Mouse (Mus musculus) ES-E14 (cell line): ENCODE results near the gene Dcaf5. TPM values are rescaled to one million over a fixed set of nuclear protein-coding genes. Genes with fewer than 3 reads are reported as not detected.

Source experiments
- DNase-seq: peaks from one replicate; pipeline ENCODE4 v3.0.0-alpha.2; 2013; ENCODE audit warnings: low read depth, low spot score
- H3K27ac ChIP-seq: 2 replicates; pipeline ENCODE4 v1.5.1; 2012; ENCODE audit warnings: low read depth, mild to moderate bottlenecking, low read length, moderate library complexity, mixed read lengths; ENCODE audit not compliant: poor library complexity, insufficient read depth, severe bottlenecking
- H3K36me3 ChIP-seq: 2 replicates; pipeline ENCODE4 v1.6.1; 2012; ENCODE audit warnings: mild to moderate bottlenecking, low read length, moderate library complexity, mixed read lengths; ENCODE audit not compliant: control insufficient read depth, poor library complexity, insufficient read depth, severe bottlenecking
- H3K4me1 ChIP-seq, 2 experiments: fragments of 150-350 bp in 1 of 2; sonication (generic) in 1 of 2; 2 replicates each; pipeline ENCODE4 v1.6.1; 2012; ENCODE audit warnings: low read length in 2 of 2, mild to moderate bottlenecking in 1 of 2, mixed read lengths in 1 of 2; ENCODE audit not compliant: control insufficient read depth in 2 of 2, insufficient read depth in 2 of 2, poor library complexity in 1 of 2
- H3K4me3 ChIP-seq, 2 experiments: fragments of 150-350 bp in 1 of 2; sonication (generic) in 1 of 2; 2 replicates each; pipeline ENCODE4 v1.5.1; 2012; ENCODE audit warnings: low read length in 2 of 2, low read depth in 1 of 2, mild to moderate bottlenecking in 1 of 2, mixed read lengths in 1 of 2; ENCODE audit not compliant: insufficient read depth in 1 of 2, poor library complexity in 1 of 2, severe bottlenecking in 1 of 2
- H3K9ac ChIP-seq: 2 replicates; pipeline ENCODE4 v1.6.1; 2012; ENCODE audit warnings: low read depth, mild to moderate bottlenecking, low read length, mixed read lengths; ENCODE audit not compliant: poor library complexity, insufficient read depth, severe bottlenecking
- H3K9me3 ChIP-seq: fragments of 150-350 bp; sonication (generic); 2 replicates; pipeline ENCODE4 v1.6.1; 2012; ENCODE audit warnings: low read depth, mild to moderate bottlenecking, low read length; ENCODE audit not compliant: control insufficient read depth, insufficient read depth
- CHD2 ChIP-seq: IDR thresholded peaks from 2 replicates; pipeline ENCODE4 v1.6.1; 2014; ENCODE audit warnings: mild to moderate bottlenecking, low read depth, low read length, inconsistent platforms
- HCFC1 ChIP-seq: IDR thresholded peaks from 2 replicates; pipeline ENCODE4 v1.6.1; 2012; ENCODE audit warnings: low read length, inconsistent platforms, borderline replicate concordance; ENCODE audit not compliant: insufficient read depth
- MAFK ChIP-seq: IDR thresholded peaks from 2 replicates; pipeline ENCODE4 v1.6.1; 2014; ENCODE audit warnings: mild to moderate bottlenecking, low read depth, low read length, inconsistent platforms; ENCODE audit not compliant: insufficient read depth
- ZC3H11A ChIP-seq: IDR thresholded peaks from 2 replicates; pipeline ENCODE4 v1.6.1; 2012; ENCODE audit warnings: low read depth, mild to moderate bottlenecking, inconsistent platforms, low read length, borderline replicate concordance
- ZNF384 ChIP-seq: IDR thresholded peaks from 2 replicates; pipeline ENCODE4 v1.6.1; 2012; ENCODE audit warnings: low read depth, low read length, inconsistent platforms
- in situ Hi-C, 2 experiments: fragments of 600-800 bp; cut with MboI; formaldehyde crosslinking; loops; one replicate each; pipeline ENCODE4 v1.15.1; 2025; ENCODE audit warnings: low sequenced_read_pairs in 2 of 2, inconsistent platforms in 1 of 2; ENCODE audit not compliant: unreplicated experiment in 2 of 2
- total RNA-seq: library from RNA; depleted of rRNA; stranded (reverse); fragments of 300-350 nt; gene quantifications from 2 replicates; pipeline ENCODE4 v1.2.3, GENCODE M21; 2012

The Dcaf5 gene
- total RNA-seq, 1 experiment, result 9.0 TPM

DNA sequence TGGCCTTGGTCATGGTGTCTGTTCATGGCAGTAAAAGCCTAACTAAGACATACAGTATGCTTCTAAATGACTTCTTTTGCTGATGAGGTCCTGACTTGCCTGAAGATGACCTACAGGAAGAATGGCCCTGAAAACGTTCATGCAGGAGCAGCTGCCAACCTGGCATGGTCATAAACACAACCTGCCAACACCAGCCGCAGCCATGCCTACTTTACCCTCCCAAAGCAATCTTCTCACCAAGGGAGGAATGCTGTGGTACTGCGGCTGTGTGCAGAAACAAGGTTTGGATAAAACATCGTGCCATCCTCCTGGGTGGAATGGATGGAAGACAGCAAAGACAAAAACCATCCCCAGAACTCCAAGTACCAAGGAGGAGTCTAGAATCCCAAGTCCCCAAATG, 57.0 kb downstream of the Dcaf5 start:
- no peak for TF ChIP-seq ZNF384
- TF ChIP-seq ZC3H11A, result no peak
- no peak for TF ChIP-seq HCFC1
- TF ChIP-seq CHD2, result no peak
- no peak for TF ChIP-seq MAFK
- in situ Hi-C loops, result no loop called here
- no peak for DNase-seq
- no peak overlapping the region for H3K27ac ChIP-seq
- no peak overlapping the region for H3K9ac ChIP-seq
- no peaks in the 10 kb centered on the region for H3K9me3 ChIP-seq
- H3K36me3 ChIP-seq, result peaks cover 4% of the 10 kb centered on the region
- H3K4me1 ChIP-seq, result no peaks in the 10 kb centered on the region
- H3K4me3 ChIP-seq, result no peak overlapping the region

DNA sequence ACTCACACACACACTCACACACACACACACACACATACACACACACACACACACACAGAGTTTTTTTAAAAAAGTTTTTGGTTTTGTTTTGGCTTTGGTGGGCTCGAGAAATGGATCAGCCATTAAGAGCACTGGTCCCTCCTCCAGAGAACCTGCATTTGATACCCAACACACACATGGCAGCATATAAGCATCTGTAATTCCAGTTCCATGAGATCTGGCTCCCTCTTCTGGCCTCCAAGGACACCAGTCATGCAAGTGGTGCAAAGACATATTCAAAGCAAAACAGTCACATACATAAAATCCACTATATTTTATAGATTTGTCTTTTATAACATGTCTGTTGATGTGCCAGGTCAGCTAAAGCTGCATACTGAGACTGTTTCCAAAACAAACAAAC, 58.8 kb downstream of the Dcaf5 start:
- Histone ChIP-seq H3K9ac (no peak overlapping the region), H3K27ac (no peak overlapping the region), H3K36me3 (peaks cover 4% of the 10 kb centered on the region), H3K4me1 (no peaks in the 10 kb centered on the region), H3K4me3 (no peak overlapping the region), H3K9me3 (no peaks in the 10 kb centered on the region)
- peak; percentile 20 for DNase-seq
- 0 out of 2 replicates have a peak, but pooled peaks have one; percentile 6 for TF ChIP-seq ZC3H11A
- TF ChIP-seq HCFC1, result no peak
- in situ Hi-C loops, result no loop called here

DNA sequence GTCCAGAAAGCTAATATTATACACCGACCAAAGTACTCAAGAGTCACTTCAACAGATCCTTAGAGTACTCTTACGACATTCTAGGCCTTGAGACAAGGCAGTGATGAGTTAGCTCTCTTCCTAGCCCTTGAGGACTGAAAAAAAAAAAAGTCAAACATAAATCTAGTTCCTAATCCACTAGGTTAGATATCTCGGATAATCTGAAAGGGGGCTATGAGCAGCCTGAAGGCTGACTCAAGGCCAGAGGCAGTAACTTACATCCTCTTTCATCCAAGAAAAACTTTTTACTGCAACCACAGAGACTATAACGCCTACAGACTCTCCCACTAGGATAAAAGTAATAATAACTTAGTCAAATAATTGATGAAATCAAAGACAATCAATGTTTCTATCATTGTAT, 60.7 kb downstream of the Dcaf5 start:
- H3K4me1 ChIP-seq, result no peaks in the 10 kb centered on the region
- no peak overlapping the region for H3K9ac ChIP-seq
- no peak for DNase-seq
- H3K4me3 ChIP-seq, result no peak overlapping the region
- in situ Hi-C loops, result no loop called here
- no peak overlapping the region for H3K27ac ChIP-seq
- no peak for TF ChIP-seq ZC3H11A
- no peak for TF ChIP-seq ZNF384
- TF ChIP-seq CHD2, result no peak
- TF ChIP-seq HCFC1, result no peak
- no peak for TF ChIP-seq MAFK
- H3K36me3 ChIP-seq, result peaks cover 4% of the 10 kb centered on the region
- H3K9me3 ChIP-seq, result no peaks in the 10 kb centered on the region

DNA sequence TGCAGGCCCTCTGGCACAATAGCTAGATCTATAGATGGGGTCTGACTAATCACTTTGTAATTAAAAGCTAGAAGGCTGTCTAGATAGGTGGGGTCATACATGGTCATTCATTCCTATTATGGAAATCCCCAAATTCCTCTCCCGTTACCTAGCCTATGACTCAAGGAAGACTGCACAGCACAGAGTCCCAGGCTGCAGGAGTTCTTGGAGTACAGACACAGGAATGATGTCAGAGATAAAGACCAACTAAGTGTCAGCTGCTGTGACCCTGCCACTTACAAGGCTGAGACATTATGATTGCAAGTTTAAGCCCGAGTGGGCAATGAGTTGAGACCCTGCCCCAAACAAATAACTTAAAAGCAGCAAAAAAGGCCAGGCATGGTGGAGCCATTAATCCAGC, 61.7 kb downstream of the Dcaf5 start:
- in situ Hi-C loops, result no loop called here
- peaks cover 4% of the 10 kb centered on the region for H3K36me3 ChIP-seq
- no peaks in the 10 kb centered on the region for H3K4me1 ChIP-seq

DNA sequence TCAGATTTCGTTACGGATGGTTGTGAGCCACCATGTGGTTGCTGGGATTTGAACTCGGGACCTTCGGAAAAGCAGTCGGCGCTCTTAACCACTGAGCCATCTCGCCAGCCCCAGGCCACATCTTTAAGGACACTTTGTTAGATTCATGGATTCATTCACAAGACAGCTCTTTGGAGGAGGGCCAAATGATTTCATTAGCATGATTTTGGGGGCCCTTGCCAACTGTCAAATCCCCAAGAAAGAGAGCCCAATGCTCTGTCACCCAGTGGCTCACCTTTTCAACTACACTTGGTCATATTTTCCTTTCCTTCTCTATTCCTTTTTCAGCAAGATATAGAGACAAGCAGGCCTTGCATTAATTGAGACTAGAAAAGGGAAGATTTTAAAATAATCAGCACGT, 63.5 kb downstream of the Dcaf5 start:
- in situ Hi-C loops, result no loop called here
- TF ChIP-seq CHD2 (no peak), MAFK (no peak), ZC3H11A (no peak), HCFC1 (no peak), ZNF384 (no peak)
- DNase-seq, result no peak
- no peak overlapping the region for H3K4me3 ChIP-seq
- no peak overlapping the region for H3K27ac ChIP-seq
- no peaks in the 10 kb centered on the region for H3K4me1 ChIP-seq
- no peaks in the 10 kb centered on the region for H3K9me3 ChIP-seq
- H3K36me3 ChIP-seq, result peaks cover 4% of the 10 kb centered on the region
- no peak overlapping the region for H3K9ac ChIP-seq

More for the DNA sequence above, 61.7 kb downstream of the Dcaf5 start:
- Histone ChIP-seq H3K4me3 (no peak overlapping the region), H3K9ac (no peak overlapping the region), H3K27ac (no peak overlapping the region), H3K9me3 (no peaks in the 10 kb centered on the region)
- TF ChIP-seq MAFK, result no peak
- no peak for TF ChIP-seq CHD2
- TF ChIP-seq HCFC1, result no peak
- no peak for TF ChIP-seq ZC3H11A
- no peak for TF ChIP-seq ZNF384
- no peak for DNase-seq
